Mouse (Mus musculus) frontal cortex, postnatal 14 days (tissue): ENCODE data around the gene Mtcl1.

ENCODE experiments used
- DNase-seq, 2 experiments: peaks; one replicate each; pipeline ENCODE4 v3.0.0; 2022; ENCODE audit warnings: low spot score in 2 of 2

Mtcl1 gene

GRCm38 (mm10) chr17:66324836-66325235 lies 124.7 kb downstream of the Mtcl1 start:
- DNase-seq, result no peak

DNA sequence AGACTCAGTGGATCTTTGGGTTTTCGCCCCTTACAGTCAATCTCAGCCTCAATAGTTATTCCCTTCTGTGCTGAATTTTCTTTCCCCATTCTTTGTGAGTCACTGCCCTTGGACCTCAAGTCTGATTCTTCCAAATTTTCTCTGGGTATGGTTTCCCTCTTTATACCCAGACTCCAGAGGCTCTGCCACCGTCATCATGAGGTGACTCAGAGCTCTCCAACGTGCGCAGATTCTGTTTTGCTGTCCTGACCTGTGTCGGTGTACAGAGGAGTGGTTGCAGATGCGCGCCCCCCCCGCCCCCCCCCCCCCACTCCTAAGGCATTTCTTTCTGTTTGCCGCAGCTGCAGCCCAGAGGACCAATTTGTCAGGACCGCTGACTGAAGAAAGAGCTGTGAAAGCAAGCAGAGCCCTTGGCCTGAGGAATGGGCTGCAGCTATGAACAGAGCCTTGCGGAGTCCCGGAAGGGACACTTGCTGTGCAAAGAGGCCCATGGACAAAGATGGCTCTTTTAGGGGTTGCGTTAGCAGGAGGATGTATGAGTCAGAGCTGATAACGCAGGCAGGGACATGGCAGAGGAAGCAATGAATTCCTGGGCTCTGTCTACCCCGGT lies 126.8 kb downstream of the Mtcl1 start:
- DNase-seq, result no peak

DNA sequence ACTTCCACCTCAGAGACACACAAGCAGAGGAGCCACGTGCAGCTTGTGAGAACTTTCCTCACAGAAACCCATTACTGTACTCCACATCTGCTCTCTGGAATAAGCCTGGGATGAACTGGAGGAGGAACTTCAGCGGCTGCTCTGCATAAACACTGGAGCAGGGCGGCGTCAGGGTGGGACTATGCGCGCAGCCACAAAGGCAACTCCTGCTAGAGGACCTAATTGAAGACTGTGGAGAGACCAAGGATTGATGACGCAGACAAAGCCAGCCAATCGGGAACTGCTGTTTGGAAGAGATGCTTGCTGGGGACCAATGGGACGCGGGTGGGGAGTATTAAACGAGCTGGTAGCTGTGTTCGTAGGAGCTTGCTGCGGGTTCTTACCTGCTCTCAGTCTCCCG lies 127.6 kb downstream of the Mtcl1 start:
- DNase-seq, result no peak

GRCm38 (mm10) chr17:66320716-66321372 lies 128.7 kb downstream of the Mtcl1 start:
- no peak for DNase-seq

DNA sequence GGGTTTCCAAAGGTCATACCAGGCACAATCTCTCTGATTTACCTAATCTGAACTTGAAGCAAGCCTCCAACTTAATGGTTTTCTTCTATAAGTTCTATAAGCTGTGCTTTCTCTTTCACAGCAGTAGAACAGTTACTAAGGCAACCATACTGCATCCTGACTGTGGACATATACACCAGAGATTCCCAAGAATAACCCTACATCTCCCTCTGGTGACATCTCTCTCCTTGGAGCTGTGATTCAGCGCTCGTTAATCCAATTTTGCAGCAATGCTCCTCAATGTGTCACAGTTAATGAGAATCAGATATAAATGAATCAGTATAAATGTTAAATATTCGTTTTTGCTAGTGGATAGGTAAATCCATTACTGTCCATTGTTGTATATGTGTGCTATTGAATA lies 131.5 kb downstream of the Mtcl1 start:
- no peak for DNase-seq

GRCm38 (mm10) chr17:66317576-66317975 lies 132.0 kb downstream of the Mtcl1 start:
- no peak for DNase-seq

DNA sequence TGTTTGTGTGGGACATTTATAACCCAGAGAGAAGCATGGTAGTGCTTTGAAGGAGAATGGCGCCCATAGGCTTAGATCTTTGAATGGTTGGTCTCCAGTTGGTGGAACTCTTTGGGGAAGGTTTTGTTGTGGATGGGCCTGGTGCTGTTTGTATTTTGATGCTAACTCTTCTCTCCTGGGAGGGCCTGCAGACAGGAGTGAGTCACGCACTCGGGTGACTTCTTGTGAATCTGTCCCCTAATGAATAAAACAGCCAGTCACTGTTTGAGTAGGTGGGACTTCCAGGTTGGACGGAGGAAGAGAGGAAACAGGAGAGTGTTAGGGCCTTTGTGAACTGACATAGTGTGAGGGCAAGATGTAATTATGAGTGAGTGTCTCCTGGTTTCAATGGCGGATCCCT lies 132.4 kb downstream of the Mtcl1 start:
- no peak for DNase-seq

GRCm38 (mm10) chr17:66315451-66315850 lies 134.1 kb downstream of the Mtcl1 start:
- no peak for DNase-seq

GRCm38 (mm10) chr17:66314566-66315285 lies 134.8 kb downstream of the Mtcl1 start:
- no peak for DNase-seq

- no peak for DNase-seq
Measured at GRCm38 (mm10) chr17:66301906-66302305, 147.6 kb downstream of the Mtcl1 start.

- no peak for DNase-seq
Measured at GRCm38 (mm10) chr17:66301267-66301666, 148.3 kb downstream of the Mtcl1 start.

- DNase-seq, result no peak
Measured at GRCm38 (mm10) chr17:66297721-66298120, 151.8 kb downstream of the Mtcl1 start.

DNA sequence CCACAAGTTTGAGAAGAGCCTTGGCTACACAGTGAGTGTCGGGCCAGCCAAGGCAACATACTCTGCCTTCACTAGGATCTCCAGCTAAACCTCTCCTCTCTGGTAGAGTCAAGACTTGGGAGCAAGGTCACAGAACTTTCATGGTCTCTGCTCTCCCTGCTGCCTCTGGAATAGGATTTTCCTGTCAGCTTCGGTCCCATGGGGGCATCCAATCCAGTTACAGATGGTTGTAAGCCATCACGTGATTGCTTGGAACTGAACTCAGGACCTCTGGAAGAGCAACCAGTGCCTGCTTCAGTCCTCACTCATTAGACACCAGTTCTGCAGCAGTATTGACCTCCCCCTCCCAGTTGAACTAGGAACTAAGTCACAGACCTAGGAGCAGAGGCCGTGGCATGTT lies 156.0 kb downstream of the Mtcl1 start:
- no peak for DNase-seq

GRCm38 (mm10) chr17:66289894-66290293 lies 159.7 kb downstream of the Mtcl1 start:
- no peak for DNase-seq
